Mouse (Mus musculus) G1E (cell line): ENCODE data around the gene Kcnmb2. TPM values are rescaled to one million over a fixed set of nuclear protein-coding genes. Genes with fewer than 3 reads are reported as not detected.

Experiments used
- ATAC-seq: 2 replicates; pipeline ENCODE4 v1.8.0; 2016; ENCODE audit warnings: mild to moderate bottlenecking; ENCODE audit not compliant: insufficient number of reproducible peaks, poor library complexity, low FRiP score, severe bottlenecking; ENCODE audit errors: extremely low read depth
- DNase-seq: peaks from one replicate; pipeline ENCODE4 v3.0.0; 2012; ENCODE audit warnings: low spot score
- H3K27me3 ChIP-seq: 2 replicates; pipeline ENCODE4 v1.6.1; 2012; ENCODE audit warnings: mild to moderate bottlenecking, low read length, inconsistent platforms; ENCODE audit not compliant: insufficient read depth
- H3K36me3 ChIP-seq: replicated peaks from 2 replicates; pipeline ENCODE3; 2012; ENCODE audit warnings: mild to moderate bottlenecking, inconsistent platforms
- H3K4me1 ChIP-seq: 2 replicates; pipeline ENCODE4 v1.6.1; 2012; ENCODE audit warnings: low read depth, low read length, inconsistent platforms, mixed read lengths; ENCODE audit not compliant: insufficient read depth
- H3K4me3 ChIP-seq: 2 replicates; pipeline ENCODE4 v1.5.1; 2012; ENCODE audit warnings: low read depth, mild to moderate bottlenecking, inconsistent platforms, low read length, moderate library complexity, mixed read lengths
- H3K9me3 ChIP-seq: replicated peaks from 2 replicates; pipeline ENCODE4 v1.6.1; 2012; ENCODE audit warnings: inconsistent platforms
- CTCF ChIP-seq: IDR thresholded peaks from 2 replicates; pipeline ENCODE4 v1.5.1; 2012; ENCODE audit warnings: low read depth, low read length, inconsistent platforms, mixed read lengths
- GATA1 ChIP-seq: IDR thresholded peaks from 2 replicates; pipeline ENCODE4 v1.6.1; 2012; ENCODE audit warnings: borderline replicate concordance, low read length, inconsistent platforms, mixed read lengths
- GATA2 ChIP-seq: IDR thresholded peaks from 2 replicates; pipeline ENCODE4 v1.6.1; 2012; ENCODE audit warnings: low read depth, low read length, inconsistent platforms, borderline replicate concordance
- POLR2AphosphoS5 ChIP-seq: IDR thresholded peaks from 2 replicates; pipeline ENCODE4 v1.6.1; 2012; ENCODE audit warnings: low read depth, low read length, inconsistent platforms; ENCODE audit not compliant: insufficient replicate concordance
- TAL1 ChIP-seq: conservative IDR thresholded peaks from 2 replicates; pipeline ENCODE4 v1.6.1; 2012; ENCODE audit warnings: low read depth, low read length, inconsistent platforms, mixed read lengths
- polyA plus RNA-seq: library from polyadenylated mRNA; stranded (reverse); fragments of >175 nt; gene quantifications from 2 replicates; pipeline ENCODE4 v1.2.3, GENCODE M21; 2012
- total RNA-seq, 2 experiments: library from RNA; stranded (forward) in 1 of 2; stranded (reverse) in 1 of 2; fragments of 200-1000 nt in 1 of 2; fragments of >200 nt in 1 of 2; fragmentation: Nextera tagmentation in 1 of 2; gene quantifications; 2 replicates each; pipeline ENCODE4 v1.2.3; 2014 to 2017

Kcnmb2 gene
- total RNA-seq (2014; fragmentation: Nextera tagmentation) (not detected in 2 replicates), total RNA-seq (2017) (0.05 TPM in 1 of 2 replicates, not detected in the other), polyA plus RNA-seq (not detected in 2 replicates)

GRCm38 (mm10) chr3:31902504-31903330 is at the start of gene Kcnmb2:
TSS of gene Kcnmb2 (plus strand) at chr3:31902507.
- no peaks in the 10 kb centered on the region for H3K4me1 ChIP-seq
- no peak within 1 kb of the TSS for H3K4me3 ChIP-seq
- no peaks in the 10 kb centered on the region for H3K9me3 ChIP-seq
- H3K27me3 ChIP-seq = no peaks in the 10 kb centered on the region
- DNase-seq (no peak), ATAC-seq (no peak)
- TF ChIP-seq CTCF (no peak), GATA2 (no peak), GATA1 (no peak), POLR2AphosphoS5 (no peak), TAL1 (no peak)
- H3K36me3 ChIP-seq = no peaks in the 10 kb centered on the region

GRCm38 (mm10) chr3:31863522-31863921 is 38.8 kb upstream of the Kcnmb2 start:
- H3K4me3 ChIP-seq = no peak overlapping the region
- no peaks in the 10 kb centered on the region for H3K9me3 ChIP-seq
- H3K27me3 ChIP-seq = no peaks in the 10 kb centered on the region
- DNase-seq (no peak), ATAC-seq (no peak)
- H3K4me1 ChIP-seq = no peaks in the 10 kb centered on the region
- TF ChIP-seq POLR2AphosphoS5 = no peak
- TF ChIP-seq TAL1 = no peak
- TF ChIP-seq GATA1 = no peak
- no peak for TF ChIP-seq CTCF
- TF ChIP-seq GATA2 = no peak
- H3K36me3 ChIP-seq = no peaks in the 10 kb centered on the region

- no peak for TF ChIP-seq GATA1
- TF ChIP-seq GATA2 = no peak
- TF ChIP-seq TAL1 = no peak
- no peak for TF ChIP-seq CTCF
- no peak for TF ChIP-seq POLR2AphosphoS5
- no peaks in the 10 kb centered on the region for H3K36me3 ChIP-seq
- H3K4me1 ChIP-seq = no peaks in the 10 kb centered on the region
These were observed 38.2 kb upstream of the Kcnmb2 start for GRCm38 (mm10) chr3:31864070-31864469.

GRCm38 (mm10) chr3:31871461-31871860 is 30.8 kb upstream of the Kcnmb2 start:
- no peaks in the 10 kb centered on the region for H3K36me3 ChIP-seq
- H3K9me3 ChIP-seq = no peaks in the 10 kb centered on the region
- no peak overlapping the region for H3K4me3 ChIP-seq
- no peaks in the 10 kb centered on the region for H3K27me3 ChIP-seq
- DNase-seq (no peak), ATAC-seq (no peak)
- no peak for TF ChIP-seq TAL1
- no peak for TF ChIP-seq GATA2
- no peak for TF ChIP-seq POLR2AphosphoS5
- no peaks in the 10 kb centered on the region for H3K4me1 ChIP-seq

More at GRCm38 (mm10) chr3:31864070-31864469, 38.2 kb upstream of the Kcnmb2 start:
- DNase-seq = no peak
- ATAC-seq = no peak
- H3K4me3 ChIP-seq = no peak overlapping the region
- no peaks in the 10 kb centered on the region for H3K27me3 ChIP-seq
- no peaks in the 10 kb centered on the region for H3K9me3 ChIP-seq

GRCm38 (mm10) chr3:31882621-31883131 is 19.6 kb upstream of the Kcnmb2 start:
- DNase-seq (no peak), ATAC-seq (no peak)

GRCm38 (mm10) chr3:31892653-31893052 is 9.7 kb upstream of the Kcnmb2 start:
- Histone ChIP-seq H3K4me1 (no peaks in the 10 kb centered on the region), H3K9me3 (no peaks in the 10 kb centered on the region), H3K27me3 (no peaks in the 10 kb centered on the region), H3K36me3 (no peaks in the 10 kb centered on the region), H3K4me3 (no peak overlapping the region)
- TF ChIP-seq GATA2 (no peak), CTCF (no peak), GATA1 (no peak), TAL1 (no peak), POLR2AphosphoS5 (no peak)
- ATAC-seq = no peak
- DNase-seq = no peak

More at GRCm38 (mm10) chr3:31882621-31883131, 19.6 kb upstream of the Kcnmb2 start:
- Histone ChIP-seq H3K4me3 (no peak overlapping the region), H3K4me1 (no peaks in the 10 kb centered on the region), H3K27me3 (no peaks in the 10 kb centered on the region), H3K36me3 (no peaks in the 10 kb centered on the region), H3K9me3 (no peaks in the 10 kb centered on the region)
- TF ChIP-seq POLR2AphosphoS5 (no peak), CTCF (no peak), GATA1 (no peak), GATA2 (no peak), TAL1 (no peak)
